Mouse (Mus musculus) liver, embryonic 15.5 days (tissue): Measurements from ENCODE around the gene Arnt. TPM values are rescaled to one million over a fixed set of nuclear protein-coding genes. Genes with fewer than 3 reads are reported as not detected.
"Not testable (repeated sequence)": the region's sequence is repeated elsewhere in the genome, so short reads cannot be mapped to it uniquely, and the experiment has no call there.

Experiments used
- ATAC-seq: fragments of 200-750 bp; cut with Nextera tagmentation; 2 replicates; pipeline ENCODE4 v1.8.0; 2017; ENCODE audit warnings: moderate number of reproducible peaks, mild to moderate bottlenecking, moderate library complexity; ENCODE audit not compliant: insufficient read depth
- H3K27ac ChIP-seq: fragments of 300-500 bp; sonication (generic); replicated peaks from 2 replicates; pipeline ENCODE4 v1.5.1; 2015; ENCODE audit warnings: mild to moderate bottlenecking, inconsistent platforms
- H3K27me3 ChIP-seq: fragments of 300-500 bp; sonication (generic); 2 replicates; pipeline ENCODE4 v1.6.1; 2015; ENCODE audit warnings: mild to moderate bottlenecking, inconsistent platforms
- H3K36me3 ChIP-seq: fragments of 300-500 bp; sonication (generic); replicated peaks from 2 replicates; pipeline ENCODE4 v1.6.1; 2015; ENCODE audit warnings: moderate library complexity, mild to moderate bottlenecking, inconsistent platforms
- H3K4me1 ChIP-seq: fragments of 300-500 bp; sonication (generic); replicated peaks from 2 replicates; pipeline ENCODE4 v1.6.1; 2015; ENCODE audit warnings: inconsistent platforms
- H3K4me2 ChIP-seq: fragments of 300-500 bp; sonication (generic); 2 replicates; pipeline ENCODE4 v1.6.1; 2015; ENCODE audit warnings: moderate library complexity, mild to moderate bottlenecking, inconsistent platforms
- H3K4me3 ChIP-seq: fragments of 300-500 bp; sonication (generic); replicated peaks from 2 replicates; pipeline ENCODE4 v1.5.1; 2015; ENCODE audit warnings: mild to moderate bottlenecking, inconsistent platforms
- H3K9ac ChIP-seq: fragments of 300-500 bp; sonication (generic); 2 replicates; pipeline ENCODE4 v1.6.1; 2015; ENCODE audit warnings: moderate library complexity, mild to moderate bottlenecking, inconsistent platforms
- H3K9me3 ChIP-seq: fragments of 300-500 bp; sonication (generic); replicated peaks from 2 replicates; pipeline ENCODE4 v1.6.1; 2016; ENCODE audit warnings: inconsistent platforms
- WGBS: fragments of 180-500 bp; shearing (Covaris S2); methylation state at CpG from one replicate; pipeline ENCODE4 v1.1.7; 2015; ENCODE audit warnings: mixed read lengths; ENCODE audit not compliant: insufficient replicate concordance; 5-methylcytosine and 5-hydroxymethylcytosine counted together
- polyA plus RNA-seq: library from polyadenylated mRNA; unstranded; fragments of >200 nt; fragmentation: Nextera tagmentation; extraction: Ambion mirVana; gene quantifications from 2 replicates; pipeline ENCODE4 v1.2.1, GENCODE M21; 2015

Gene Arnt
- polyA plus RNA-seq, 1 experiment from 2014 or later: 15.4 TPM

GRCm38 (mm10) chr3:95427891-95428238 is 6.3 kb upstream of the Arnt start:
- not testable (repeated sequence) for H3K9me3 ChIP-seq, H3K36me3 ChIP-seq, H3K9ac ChIP-seq, H3K4me1 ChIP-seq, H3K27ac ChIP-seq
- Histone ChIP-seq H3K4me2 (peak overlapping the region; percentile 54), H3K4me3 (peak overlapping the region; percentile 26; the same call in 1 of the 2 replicates), H3K27me3 (peaks cover 21% of the 10 kb centered on the region)
- peak; percentile 22; the same call in 1 of the 2 replicates for ATAC-seq
- 5% methylated on average over 14 of the region's 21 CpGs for whole genome bisulfite sequencing

GRCm38 (mm10) chr3:95428423-95428822 is 5.8 kb upstream of the Arnt start:
- H3K27me3 ChIP-seq: peaks cover 21% of the 10 kb centered on the region
- H3K4me2 ChIP-seq, H3K9me3 ChIP-seq, H3K9ac ChIP-seq, H3K4me3 ChIP-seq, H3K4me1 ChIP-seq, H3K27ac ChIP-seq, H3K36me3 ChIP-seq: not testable (repeated sequence)
- ATAC-seq: 0 out of 2 replicates have a peak, but pooled peaks have one; percentile 31
- 68% methylated on average over 5 of the region's 11 CpGs for WGBS

- peak overlapping the region; percentile 95 for H3K27ac ChIP-seq
- no peaks in the 10 kb centered on the region for H3K9me3 ChIP-seq
- 58% methylated on average over 10 of the region's 10 CpGs for WGBS
- H3K27me3 ChIP-seq: peaks cover 7% of the 10 kb centered on the region
- no peak for ATAC-seq
- H3K36me3 ChIP-seq: peaks cover 20% of the 10 kb centered on the region
- peaks cover 18% of the 10 kb centered on the region for H3K4me1 ChIP-seq
- peak overlapping the region; percentile 88 for H3K4me3 ChIP-seq
- peak overlapping the region; percentile 66 for H3K4me2 ChIP-seq
- H3K9ac ChIP-seq: peak overlapping the region; percentile 89
Measured at GRCm38 (mm10) chr3:95433301-95433915, 780 bp upstream of the Arnt start.

- Histone ChIP-seq H3K4me2 (peak overlapping the region; percentile 66), H3K9me3 (no peaks in the 10 kb centered on the region), H3K36me3 (peaks cover 30% of the 10 kb centered on the region), H3K27ac (peak overlapping the region; percentile 95), H3K27me3 (no peaks in the 10 kb centered on the region), H3K4me1 (peaks cover 21% of the 10 kb centered on the region), H3K4me3 (peak overlapping the region; percentile 88), H3K9ac (peak overlapping the region; percentile 89)
- no peak for ATAC-seq
- under 1% methylated on average over 7 of the region's 7 CpGs for WGBS
Measured at GRCm38 (mm10) chr3:95434983-95435370, 789 bp downstream of the Arnt start.

- Histone ChIP-seq H3K9me3 (no peaks in the 10 kb centered on the region), H3K27ac (no peak overlapping the region), H3K4me3 (peak overlapping the region; percentile 88), H3K4me1 (peaks cover 21% of the 10 kb centered on the region), H3K4me2 (peak overlapping the region; percentile 66), H3K36me3 (peaks cover 30% of the 10 kb centered on the region), H3K27me3 (no peaks in the 10 kb centered on the region), H3K9ac (no peak overlapping the region; the same call in 1 of the 2 replicates)
- no peak for ATAC-seq
- 34% methylated on average over 1 of the region's 1 CpGs for WGBS
Measured at GRCm38 (mm10) chr3:95435561-95435960, 1.4 kb downstream of the Arnt start.

GRCm38 (mm10) chr3:95438636-95439035 is 4.4 kb downstream of the Arnt start:
- H3K27ac ChIP-seq, H3K4me3 ChIP-seq, H3K9me3 ChIP-seq, H3K9ac ChIP-seq, ATAC-seq, H3K27me3 ChIP-seq, H3K4me2 ChIP-seq: not testable (repeated sequence)
- Histone ChIP-seq H3K36me3 (peaks cover 30% of the 10 kb centered on the region), H3K4me1 (peaks cover 20% of the 10 kb centered on the region)
- 88% methylated on average over 4 of the region's 4 CpGs for WGBS

GRCm38 (mm10) chr3:95439670-95440069 is 5.5 kb downstream of the Arnt start:
- peaks cover 20% of the 10 kb centered on the region for H3K4me1 ChIP-seq
- no peak overlapping the region for H3K4me2 ChIP-seq
- no peak for ATAC-seq
- H3K4me3 ChIP-seq: no peak overlapping the region
- no peaks in the 10 kb centered on the region for H3K27me3 ChIP-seq
- H3K9ac ChIP-seq: no peak overlapping the region
- H3K36me3 ChIP-seq: peaks cover 30% of the 10 kb centered on the region
- no peak overlapping the region; the same call in 1 of the 2 replicates for H3K27ac ChIP-seq
- H3K9me3 ChIP-seq: no peaks in the 10 kb centered on the region

GRCm38 (mm10) chr3:95442406-95443117 is 8.4 kb downstream of the Arnt start:
- ATAC-seq: no peak
- H3K4me2 ChIP-seq: no peak overlapping the region
- H3K9me3 ChIP-seq: no peaks in the 10 kb centered on the region
- peaks cover 10% of the 10 kb centered on the region; the same call in 1 of the 2 replicates for H3K4me1 ChIP-seq
- H3K36me3 ChIP-seq: peaks cover 17% of the 10 kb centered on the region
- WGBS: 77% methylated on average over 5 of the region's 5 CpGs
- H3K9ac ChIP-seq: no peak overlapping the region
- H3K27ac ChIP-seq: no peak overlapping the region
- H3K27me3 ChIP-seq: no peaks in the 10 kb centered on the region
- no peak overlapping the region for H3K4me3 ChIP-seq

- no peak overlapping the region for H3K9ac ChIP-seq
- H3K27me3 ChIP-seq: no peaks in the 10 kb centered on the region
- no peak overlapping the region for H3K27ac ChIP-seq
- no peak overlapping the region for H3K4me2 ChIP-seq
- H3K36me3 ChIP-seq: peaks cover 16% of the 10 kb centered on the region
- 64% methylated on average over 4 of the region's 4 CpGs for WGBS
- no peaks in the 10 kb centered on the region for H3K9me3 ChIP-seq
- peaks cover 7% of the 10 kb centered on the region; the same call in 1 of the 2 replicates for H3K4me1 ChIP-seq
- H3K4me3 ChIP-seq: no peak overlapping the region
- no peak for ATAC-seq
Measured at GRCm38 (mm10) chr3:95445311-95445710, 11.1 kb downstream of the Arnt start.

GRCm38 (mm10) chr3:95450408-95450807 is 16.2 kb downstream of the Arnt start:
- H3K4me2 ChIP-seq: no peak overlapping the region
- no peak; the same call in 1 of the 2 replicates for ATAC-seq
- H3K36me3 ChIP-seq: peaks cover 62% of the 10 kb centered on the region
- no peak overlapping the region for H3K27ac ChIP-seq
- WGBS: 25% methylated on average over 1 of the region's 1 CpGs
- no peak overlapping the region for H3K9ac ChIP-seq
- no peaks in the 10 kb centered on the region for H3K9me3 ChIP-seq
- 0 out of 2 replicates have a peak, but pooled peaks cover 1% of the 10 kb centered on the region for H3K4me1 ChIP-seq
- H3K4me3 ChIP-seq: no peak overlapping the region
- no peaks in the 10 kb centered on the region for H3K27me3 ChIP-seq

GRCm38 (mm10) chr3:95450915-95451314 is 16.7 kb downstream of the Arnt start:
- H3K27ac ChIP-seq: no peak overlapping the region
- H3K4me3 ChIP-seq: no peak overlapping the region
- no peak overlapping the region for H3K4me2 ChIP-seq
- H3K9me3 ChIP-seq: no peaks in the 10 kb centered on the region
- no peak overlapping the region for H3K9ac ChIP-seq
- WGBS: 88% methylated on average over 3 of the region's 3 CpGs
- H3K4me1 ChIP-seq: no peaks in the 10 kb centered on the region
- H3K27me3 ChIP-seq: no peaks in the 10 kb centered on the region
- peaks cover 62% of the 10 kb centered on the region for H3K36me3 ChIP-seq
- no peak for ATAC-seq
